Mouse (Mus musculus) liver, adult 2 months (tissue): ENCODE data around the gene Tmeff2.

Source experiments
- CTCF ChIP-seq: fragments of 200-500 bp; IDR thresholded peaks from 2 replicates; pipeline ENCODE4 v1.5.1; 2011; ENCODE audit warnings: low read depth, low read length, control low read depth
- POLR2A ChIP-seq: fragments of 200-500 bp; IDR thresholded peaks from 2 replicates; pipeline ENCODE4 v1.6.1; 2011; ENCODE audit warnings: low read length, control low read depth; ENCODE audit not compliant: insufficient read depth; ENCODE audit errors: extremely low read depth

GRCm38 (mm10) chr1:50924838-50925355, 24.4 kb downstream of the Tmeff2 start:
- TF ChIP-seq CTCF: no peak
- TF ChIP-seq POLR2A: no peak
